Mouse (Mus musculus) megakaryocyte, embryonic 14.5 days (primary cell): ENCODE data around the gene Wdr83os.

Experiments
- FLI1 ChIP-seq: IDR thresholded peaks from 2 replicates; pipeline ENCODE4 v1.6.1; 2012; ENCODE audit warnings: low read length, inconsistent platforms, mixed read lengths
- GATA1 ChIP-seq: IDR thresholded peaks from 3 replicates; pipeline ENCODE4 v1.6.1; 2012; ENCODE audit warnings: mixed read lengths, low read length, inconsistent platforms, borderline replicate concordance

DNA sequence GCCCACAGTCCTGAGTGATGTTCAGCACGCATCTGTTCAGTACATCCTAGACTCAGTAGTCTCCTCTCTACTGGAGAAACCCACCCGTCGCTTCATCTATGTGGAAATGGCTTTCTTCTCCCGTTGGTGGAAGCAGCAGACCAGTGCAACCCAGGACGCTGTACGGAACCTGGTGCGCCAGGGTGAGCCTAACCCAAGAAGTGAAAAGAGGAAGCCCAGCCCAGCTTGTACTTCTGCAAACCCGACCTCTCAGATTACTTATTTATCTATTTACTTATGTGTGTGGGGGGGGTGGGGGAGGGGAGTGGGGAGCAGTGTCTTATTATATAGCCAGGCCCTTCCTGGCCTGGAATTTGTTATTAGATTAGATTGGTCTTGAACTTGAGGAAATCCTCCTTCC is 4.1 kb downstream of the Wdr83os start:
- TF ChIP-seq GATA1 (no peak), FLI1 (no peak)
